Comparison of ENCODE assay signal across 25 mouse cellular contexts in genomic region chr10:96000904-96001303, GRCm38 (mm10).
DNase-seq lines count a peak whose midpoint lies in the region; ATAC-seq and TF ChIP-seq lines count a peak whose summit lies in the region.
"Had no signal": no experiment of that assay in that cellular context is flagged by ENCODE, and none has a peak within 500 bp of the region (broad histone marks: within the 10 kb centered on the region; RNA-seq: fewer than 3 reads in every experiment).

No protein-coding gene starts in this region.

- peak overlapping the region; percentile 58 for H3K27ac ChIP-seq in bone marrow macrophage, adult 2 months (ENCODE audit: insufficient read depth, low read depth, low read length)
- H3K27ac ChIP-seq in macrophage: peak overlapping the region; percentile 64
- no peak overlapping the region for H3K27ac ChIP-seq in liver, postnatal 0 days (ENCODE audit: low read depth)
- H3K27ac ChIP-seq: embryonic facial prominence, embryonic 15.5 days; forebrain, embryonic 10.5 days; gastrocnemius, adult 2 months; heart, embryonic 10.5 days; heart, embryonic 15.5 days; hindbrain, embryonic 14.5 days had no signal

- DNase-seq in lung, postnatal 25 days (ENCODE audit: low spot score): peak; percentile 10
- no peak for DNase-seq in lung, postnatal 4 days
- no peak for DNase-seq in liver, postnatal 0 days
- DNase-seq in layer of hippocampus, postnatal 10 days (ENCODE audit: low spot score in 2 of 2): no peak
- DNase-seq: adrenal gland, postnatal 25 days; B cell, adult 2 months; cerebellum, adult 2 months; cerebellum, postnatal 10 days; embryo, embryonic 11 days; gastrocnemius, adult 2 months; gastrocnemius, postnatal 36 days; heart, adult 18-20 months; heart, postnatal 14 days had no signal

- peak; percentile 96 for ATAC-seq in neutrophil, adult 5-6 weeks (ENCODE audit: extremely low read depth, insufficient number of reproducible peaks, low FRiP score, poor library complexity, severe bottlenecking)
- no peak for ATAC-seq in liver, postnatal 0 days
- ATAC-seq: CD4-positive, CD25-positive, alpha-beta regulatory T cell, adult 4 months; forebrain, embryonic 14.5 days had no signal

- 45% methylated on average over 5 of the region's 5 CpGs for whole genome bisulfite sequencing in macrophage (ENCODE audit: missing documents)
- WGBS in liver, postnatal 0 days (ENCODE audit: insufficient replicate concordance): 57% methylated on average over 5 of the region's 5 CpGs

- H3K9me3 ChIP-seq in liver, postnatal 0 days (ENCODE audit: low read length): no peaks in the 10 kb centered on the region
- H3K9me3 ChIP-seq: embryonic facial prominence, embryonic 15.5 days; forebrain, embryonic 10.5 days; G1E; heart, embryonic 10.5 days; heart, embryonic 15.5 days had no signal

- no peak overlapping the region for H3K4me3 ChIP-seq in bone marrow macrophage, adult 2 months (ENCODE audit: insufficient read depth, low read length)
- no peak overlapping the region for H3K4me3 ChIP-seq in macrophage (ENCODE audit: inconsistent target)
- no peak overlapping the region for H3K4me3 ChIP-seq in liver, postnatal 0 days (ENCODE audit: low read depth, low read length)
- H3K4me3 ChIP-seq: embryonic facial prominence, embryonic 15.5 days; erythroblast, embryonic 14.5 days; forebrain, embryonic 10.5 days; gastrocnemius, adult 2 months; heart, embryonic 10.5 days; heart, embryonic 15.5 days had no signal

- no peak overlapping the region for H3K9ac ChIP-seq in liver, postnatal 0 days (replicated peaks)
- H3K9ac ChIP-seq: embryonic facial prominence, embryonic 15.5 days; heart, embryonic 15.5 days; hindbrain, embryonic 14.5 days had no signal

- TF ChIP-seq EP300 in liver, postnatal 0 days (IDR thresholded peaks at IDR 0.05; ENCODE audit: low read depth): no peak

- TF ChIP-seq POLR2A in bone marrow macrophage, adult 2 months (IDR thresholded peaks at IDR 0.05; ENCODE audit: borderline replicate concordance, low read depth, low read length): no peak

- no peaks in the 10 kb centered on the region for H3K27me3 ChIP-seq in liver, postnatal 0 days (ENCODE audit: insufficient read depth, low read length)
- H3K27me3 ChIP-seq: embryonic facial prominence, embryonic 15.5 days; heart, embryonic 15.5 days had no signal

- no peak overlapping the region for H3K4me2 ChIP-seq in liver, postnatal 0 days (ENCODE audit: low read depth, low read length)
- H3K4me2 ChIP-seq: embryonic facial prominence, embryonic 15.5 days; heart, embryonic 15.5 days; hindbrain, embryonic 14.5 days had no signal

- peaks cover 36% of the 10 kb centered on the region for H3K36me3 ChIP-seq in macrophage (ENCODE audit: inconsistent target)
- H3K36me3 ChIP-seq in liver, postnatal 0 days (replicated peaks; ENCODE audit: insufficient read depth, low read length): peaks cover 10% of the 10 kb centered on the region
- H3K36me3 ChIP-seq: forebrain, embryonic 10.5 days had no signal

- TF ChIP-seq CTCF in bone marrow macrophage, adult 2 months (IDR thresholded peaks at IDR 0.05; ENCODE audit: low read depth, low read length): no peak
- TF ChIP-seq CTCF in liver, postnatal 0 days (IDR thresholded peaks at IDR 0.05; ENCODE audit: low read depth): no peak

- H3K4me1 ChIP-seq in bone marrow macrophage, adult 2 months (ENCODE audit: control insufficient read depth, insufficient read depth, low read length): peaks cover 9% of the 10 kb centered on the region
- no peaks in the 10 kb centered on the region for H3K4me1 ChIP-seq in liver, postnatal 0 days (ENCODE audit: insufficient read depth)
- H3K4me1 ChIP-seq: embryonic facial prominence, embryonic 15.5 days; forebrain, embryonic 10.5 days; heart, embryonic 10.5 days; heart, embryonic 15.5 days had no signal

- peaks cover 11% of the 10 kb centered on the region; the same call in 1 of the 2 replicates for H3K79me2 ChIP-seq in macrophage (ENCODE audit: inconsistent target)
